Mouse (Mus musculus): ENCODE measurements around the gene Rptn. TPM values are rescaled to one million over a fixed set of nuclear protein-coding genes. Genes with fewer than 3 reads are reported as not detected.

Rptn gene
- total RNA-seq, 4 experiments from 2014 or later, result not detected

Small RNA genes within 50 kb of the gene (microRNA-seq; reads per million reads assigned to microRNA genes)
- gene Gm22752, result 0 reads per million in 2 experiments
- gene Gm44353, result 0 reads per million in 2 experiments

Other genes starting within 250 kb of the Rptn start
- gene Crnn, start 248.9 kb upstream of the Rptn start, total RNA-seq (2022), result not detected
- gene Flg2, start 196.4 kb upstream of the Rptn start, total RNA-seq (2022), result not detected
- gene Flg, start 120.2 kb upstream of the Rptn start, total RNA-seq (2022), result not detected
- gene Hrnr, start 74.0 kb upstream of the Rptn start, total RNA-seq (2022), result not detected
- gene Tchh, start 48.6 kb downstream of the Rptn start, total RNA-seq (2022), result under 1 TPM; 0.09 to 0.56 (median 0.29) TPM
- 1 to 10 TPM in 1 of 4 experiments, under 1 TPM in 2, not detected in 1; 0.22 to 1.6 (median 0.94) TPM for gene Tchhl1, start 75.1 kb downstream of the Rptn start, total RNA-seq (2022)
- gene S100a11, start 126.8 kb downstream of the Rptn start, total RNA-seq (2022), result 100 to 1,000 TPM; 161 to 194 (median 182) TPM
- 100 to 1,000 TPM; 108 to 159 (median 130) TPM for gene S100a10, start 161.4 kb downstream of the Rptn start, total RNA-seq (2022)

Measured in adrenal gland, adult 8-10 months (tissue).